Mouse (Mus musculus) spleen, adult 2 months (tissue): ENCODE measurements around the gene Blvrb.

Source experiments
- CTCF ChIP-seq: fragments of 200-500 bp; IDR thresholded peaks from 2 replicates; pipeline ENCODE4 v1.5.1; 2011; ENCODE audit warnings: mild to moderate bottlenecking, inconsistent platforms; ENCODE audit not compliant: insufficient read depth, insufficient read length, insufficient replicate concordance; ENCODE audit errors: extremely low read depth
- POLR2A ChIP-seq: fragments of 200-500 bp; IDR thresholded peaks from 2 replicates; pipeline ENCODE4 v1.6.1; 2011; ENCODE audit warnings: low read depth, low read length, inconsistent platforms

- TF ChIP-seq POLR2A (no peak), CTCF (no peak)
These were observed 47.2 kb upstream of the Blvrb start for GRCm38 (mm10) chr7:27400545-27400944.
